Mouse (Mus musculus): ENCODE measurements around the gene Dcaf5. TPM values are rescaled to one million over a fixed set of nuclear protein-coding genes. Genes with fewer than 3 reads are reported as not detected.

The Dcaf5 gene
- polyA plus RNA-seq, 2 experiments: 13.9 to 27.8 TPM

DNA sequence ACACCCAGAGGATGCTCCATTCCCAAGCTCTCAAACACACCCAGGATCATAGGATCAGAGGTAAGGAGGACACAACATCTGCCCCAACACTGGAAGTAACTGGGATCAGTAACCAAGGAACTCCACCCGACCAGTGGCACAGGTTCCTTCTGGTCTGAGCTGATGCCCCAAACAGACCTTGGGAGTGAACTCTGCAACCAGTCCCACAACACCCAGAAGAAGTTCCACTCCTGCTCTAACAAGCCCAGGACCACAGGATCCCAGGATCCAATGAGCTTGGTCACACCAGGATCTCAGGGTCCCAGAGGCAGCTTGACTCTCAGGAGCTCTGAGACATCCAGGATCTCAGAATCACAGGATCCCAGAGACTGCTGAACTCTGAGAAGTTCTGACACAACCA lies 17.1 kb upstream of the Dcaf5 start:
- H3K4me2 ChIP-seq (replicated peaks; ENCODE audit: low read depth, low read length, severe bottlenecking): no peak overlapping the region
- no peak for TF ChIP-seq POLR2A (IDR thresholded peaks at IDR 0.05; ENCODE audit: borderline replicate concordance, extremely low read depth, insufficient read depth, insufficient read length)
- no peak overlapping the region for H3K4me3 ChIP-seq (replicated peaks; ENCODE audit: low read length)
- no peaks in the 10 kb centered on the region for H3K4me1 ChIP-seq (ENCODE audit: control insufficient read depth, insufficient read depth, low read length)
- no peaks in the 10 kb centered on the region for H3K36me3 ChIP-seq (ENCODE audit: control insufficient read depth, insufficient read depth, low read length)
- ATAC-seq (ENCODE audit: low FRiP score, low read depth) (no peak), DNase-seq (ENCODE audit: low spot score) (no peak)
- WGBS: 95% methylated on average over 1 of the region's 1 CpGs
- no peak overlapping the region for H3K9ac ChIP-seq (ENCODE audit: low read depth, low read length, severe bottlenecking)
- H3K27me3 ChIP-seq (ENCODE audit: control insufficient read depth, insufficient read depth, low read length): no peaks in the 10 kb centered on the region
- H3K9me3 ChIP-seq (ENCODE audit: control insufficient read depth, low read length): no peaks in the 10 kb centered on the region
- no peak overlapping the region for H3K27ac ChIP-seq (replicated peaks; ENCODE audit: low read depth, low read length)

DNA sequence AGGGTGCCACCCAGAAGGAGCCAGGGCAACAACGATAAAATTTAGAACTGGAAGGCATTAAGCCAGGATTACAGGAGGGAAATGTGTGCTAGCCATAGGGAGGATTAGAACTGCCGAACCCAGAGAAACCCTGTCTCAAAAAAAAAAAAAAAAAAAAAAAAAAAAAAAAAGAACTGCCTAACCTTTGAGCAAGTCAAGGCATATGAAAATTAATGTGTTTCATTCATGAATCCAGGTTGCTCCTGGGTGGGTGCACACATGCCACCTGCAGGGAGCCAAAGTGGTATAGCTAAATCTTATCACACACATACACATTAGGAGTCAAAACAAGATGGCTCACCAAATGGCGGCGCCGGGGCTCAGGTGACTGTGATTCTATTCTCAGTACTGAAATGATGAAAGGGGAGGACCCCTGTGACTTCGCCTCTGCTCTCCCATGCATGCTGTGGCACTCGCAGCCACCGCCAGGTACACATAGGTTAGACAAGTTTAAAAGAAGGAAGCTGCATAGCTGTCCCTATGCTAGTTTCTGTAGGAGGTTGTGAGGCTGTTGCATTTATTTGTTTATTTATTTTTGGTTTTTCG lies 8.2 kb upstream of the Dcaf5 start:
- no peaks in the 10 kb centered on the region for H3K27me3 ChIP-seq (ENCODE audit: control insufficient read depth, insufficient read depth, low read length)
- no peak overlapping the region for H3K4me3 ChIP-seq (replicated peaks; ENCODE audit: low read length)
- no peaks in the 10 kb centered on the region for H3K4me1 ChIP-seq (ENCODE audit: control insufficient read depth, insufficient read depth, low read length)
- DNase-seq (ENCODE audit: low spot score) (no peak), ATAC-seq (ENCODE audit: low FRiP score, low read depth) (no peak)
- no peaks in the 10 kb centered on the region for H3K9me3 ChIP-seq (ENCODE audit: control insufficient read depth, low read length)
- 86% methylated on average over 9 of the region's 9 CpGs for WGBS
- no peak overlapping the region for H3K27ac ChIP-seq (replicated peaks; ENCODE audit: low read depth, low read length)
- no peaks in the 10 kb centered on the region for H3K36me3 ChIP-seq (ENCODE audit: control insufficient read depth, insufficient read depth, low read length)
- no peak for TF ChIP-seq POLR2A (IDR thresholded peaks at IDR 0.05; ENCODE audit: borderline replicate concordance, extremely low read depth, insufficient read depth, insufficient read length)
- H3K9ac ChIP-seq (ENCODE audit: low read depth, low read length, severe bottlenecking): no peak overlapping the region
- no peak overlapping the region for H3K4me2 ChIP-seq (replicated peaks; ENCODE audit: low read depth, low read length, severe bottlenecking)

DNA sequence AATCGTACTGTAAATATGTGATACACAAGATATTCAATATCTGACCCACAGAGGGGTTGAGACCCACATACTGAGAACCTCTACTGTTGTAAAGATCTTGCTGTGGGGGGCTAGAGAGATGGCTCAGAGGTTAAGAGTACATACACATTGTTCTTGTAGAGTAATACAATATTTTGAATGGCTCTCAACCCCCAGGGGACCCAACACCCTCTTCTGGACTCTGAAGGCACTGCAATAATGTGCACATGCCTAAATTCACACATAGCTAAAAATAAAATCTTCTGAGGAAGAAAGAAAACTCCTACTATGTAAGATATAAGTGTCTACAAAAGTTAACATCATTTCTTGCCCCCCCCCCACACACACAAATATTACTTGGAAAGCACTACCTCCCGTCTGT lies 4.6 kb upstream of the Dcaf5 start:
- ATAC-seq (ENCODE audit: low FRiP score, low read depth) (no peak), DNase-seq (ENCODE audit: low spot score) (no peak)
- Histone ChIP-seq H3K36me3 (ENCODE audit: control insufficient read depth, insufficient read depth, low read length) (no peaks in the 10 kb centered on the region), H3K4me2 (replicated peaks; ENCODE audit: low read depth, low read length, severe bottlenecking) (no peak overlapping the region), H3K9ac (ENCODE audit: low read depth, low read length, severe bottlenecking) (no peak overlapping the region), H3K27me3 (ENCODE audit: control insufficient read depth, insufficient read depth, low read length) (no peaks in the 10 kb centered on the region), H3K27ac (replicated peaks; ENCODE audit: low read depth, low read length) (no peak overlapping the region), H3K4me1 (ENCODE audit: control insufficient read depth, insufficient read depth, low read length) (no peaks in the 10 kb centered on the region), H3K9me3 (ENCODE audit: control insufficient read depth, low read length) (no peaks in the 10 kb centered on the region), H3K4me3 (replicated peaks; ENCODE audit: low read length) (no peak overlapping the region)
- TF ChIP-seq POLR2A (IDR thresholded peaks at IDR 0.05; ENCODE audit: borderline replicate concordance, extremely low read depth, insufficient read depth, insufficient read length): no peak
- WGBS: 70% methylated on average over 2 of the region's 2 CpGs

DNA sequence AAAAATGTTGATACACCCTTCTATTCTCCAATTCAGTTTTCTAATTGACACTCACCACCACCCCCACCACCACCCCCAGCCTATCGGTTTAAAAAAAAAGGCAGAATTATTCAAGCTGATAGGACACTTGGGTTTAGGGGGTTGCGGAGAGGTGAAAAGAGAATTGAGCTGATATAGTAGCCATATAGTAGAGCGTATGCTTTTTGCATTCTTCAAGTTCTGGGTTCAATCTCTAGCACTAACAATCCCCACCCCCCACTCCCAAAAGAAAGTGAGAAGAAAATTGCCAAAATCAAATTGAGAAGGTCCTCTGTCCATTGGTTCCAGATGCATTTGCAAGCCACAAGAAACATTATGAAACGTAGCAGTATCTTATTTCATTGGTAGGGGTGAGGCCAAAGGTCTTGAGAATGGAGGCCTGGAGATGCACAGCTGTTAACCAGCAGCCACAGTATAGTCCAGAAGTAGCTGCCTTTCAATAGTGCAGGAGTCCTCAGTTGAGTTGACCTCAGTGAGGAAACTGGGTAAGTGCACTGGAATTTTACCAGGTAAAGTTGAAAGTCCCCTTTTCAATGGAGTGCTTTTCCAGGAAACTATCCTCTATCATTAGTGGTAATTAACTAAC lies 762 bp upstream of the Dcaf5 start:
- H3K27ac ChIP-seq (replicated peaks; ENCODE audit: low read depth, low read length): peak overlapping the region; percentile 91; the same call in 1 of the 2 replicates
- WGBS: 26% methylated on average over 4 of the region's 4 CpGs

DNA sequence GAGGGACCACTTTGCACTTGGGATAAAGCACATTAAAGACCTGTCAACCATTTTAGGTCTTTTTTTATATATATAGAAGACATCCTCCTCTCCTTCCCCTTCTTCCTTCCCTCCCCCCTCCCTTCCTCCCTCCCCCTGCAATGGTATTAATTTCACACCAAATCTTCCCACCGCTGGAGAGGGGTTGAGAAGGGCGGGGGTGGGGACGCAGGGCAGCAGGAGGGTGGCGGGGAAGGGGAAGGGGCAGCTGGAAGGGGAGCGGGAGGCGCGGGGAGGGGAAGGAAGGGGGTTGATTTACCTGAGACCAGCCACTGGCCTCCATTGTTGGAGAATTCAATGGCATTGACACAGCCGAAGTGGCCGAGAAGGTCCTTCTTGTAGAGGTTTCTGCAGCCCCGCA lies 514 bp downstream of the Dcaf5 start:
- Histone ChIP-seq H3K4me3 (replicated peaks; ENCODE audit: low read length) (peak overlapping the region; percentile 91), H3K27me3 (ENCODE audit: control insufficient read depth, insufficient read depth, low read length) (no peaks in the 10 kb centered on the region), H3K4me2 (replicated peaks; ENCODE audit: low read depth, low read length, severe bottlenecking) (peak overlapping the region; percentile 77), H3K36me3 (ENCODE audit: control insufficient read depth, insufficient read depth, low read length) (peaks cover 7% of the 10 kb centered on the region), H3K4me1 (ENCODE audit: control insufficient read depth, insufficient read depth, low read length) (no peaks in the 10 kb centered on the region), H3K9me3 (ENCODE audit: control insufficient read depth, low read length) (no peaks in the 10 kb centered on the region), H3K9ac (ENCODE audit: low read depth, low read length, severe bottlenecking) (peak overlapping the region; percentile 84), H3K27ac (replicated peaks; ENCODE audit: low read depth, low read length) (peak overlapping the region; percentile 91)
- DNase-seq (ENCODE audit: low spot score) (no peak), ATAC-seq (ENCODE audit: low FRiP score, low read depth) (peak; percentile 5; the same call in 1 of the 2 replicates)
- TF ChIP-seq POLR2A (IDR thresholded peaks at IDR 0.05; ENCODE audit: borderline replicate concordance, extremely low read depth, insufficient read depth, insufficient read length): no peak
- 4% methylated on average over 5 of the region's 10 CpGs for WGBS

More for the DNA sequence above, 762 bp upstream of the Dcaf5 start:
- H3K9ac ChIP-seq (ENCODE audit: low read depth, low read length, severe bottlenecking): peak overlapping the region; percentile 84; the same call in 1 of the 2 replicates
- DNase-seq (ENCODE audit: low spot score): no peak
- H3K36me3 ChIP-seq (ENCODE audit: control insufficient read depth, insufficient read depth, low read length): no peaks in the 10 kb centered on the region
- peak overlapping the region; percentile 77 for H3K4me2 ChIP-seq (replicated peaks; ENCODE audit: low read depth, low read length, severe bottlenecking)
- H3K27me3 ChIP-seq (ENCODE audit: control insufficient read depth, insufficient read depth, low read length): no peaks in the 10 kb centered on the region
- TF ChIP-seq POLR2A (IDR thresholded peaks at IDR 0.05; ENCODE audit: borderline replicate concordance, extremely low read depth, insufficient read depth, insufficient read length): no peak
- peak overlapping the region; percentile 91 for H3K4me3 ChIP-seq (replicated peaks; ENCODE audit: low read length)
- H3K4me1 ChIP-seq (ENCODE audit: control insufficient read depth, insufficient read depth, low read length): no peaks in the 10 kb centered on the region
- H3K9me3 ChIP-seq (ENCODE audit: control insufficient read depth, low read length): no peaks in the 10 kb centered on the region
- ATAC-seq (ENCODE audit: low FRiP score, low read depth): no peak
